Mouse (Mus musculus) Patski (cell line): ENCODE data around the gene D430042O09Rik. TPM values are rescaled to one million over a fixed set of nuclear protein-coding genes. Genes with fewer than 3 reads are reported as not detected.

Experiments used
- ATAC-seq: fragments of 100-300 bp; one replicate; pipeline ENCODE4 v1.8.0; 2021
- CTCF ChIA-PET: fragments of 350-600 bp; sonication (Branson Sonifier 250); formaldehyde crosslinking; loops from one replicate; lab custom pipeline; 2022; ENCODE audit warnings: inconsistent platforms; lab: Charles Lee
- POLR2A ChIA-PET: fragments of 350-600 bp; sonication (Branson Sonifier 250); formaldehyde crosslinking; loops from one replicate; lab custom pipeline; 2022; ENCODE audit warnings: antibody characterized with exemption, inconsistent platforms; lab: Charles Lee
- DNase-seq: peaks from one replicate; pipeline ENCODE4 v3.0.0-alpha.2; 2011; ENCODE audit warnings: low read depth, low spot score
- H3K27me3 ChIP-seq: fragments of 371-371 bp; one replicate; pipeline ENCODE4 v1.5.1; 2021
- CTCF ChIP-seq: fragments of 100-300 bp; IDR thresholded peaks from one replicate; pipeline ENCODE4 v1.5.1; 2021
- in situ Hi-C: fragments of 300-500 bp; cut with MboI; formaldehyde crosslinking; loops from 3 replicates; pipeline ENCODE4 v1.11.1; 2018; ENCODE audit warnings: low pct_unique_long_range_greater_than_20kb, mixed read lengths
- polyA plus RNA-seq: library from polyadenylated mRNA; unstranded; gene quantifications from one replicate; pipeline ENCODE4 v1.2.3, GENCODE M21; 2021

The D430042O09Rik gene
- polyA plus RNA-seq, 1 experiment from 2014 or later: 11.6 TPM

- CTCF ChIA-PET: interaction anchor here (1.6 kb wide), 1 partner anchor 9 kb away, joined by 9 read pairs; no protein-coding TSS in a partner anchor
- in situ Hi-C loops: no loop called here
- ATAC-seq (no peak), DNase-seq (no peak)
- no peak for TF ChIP-seq CTCF
- no peaks in the 10 kb centered on the region for H3K27me3 ChIP-seq
- POLR2A ChIA-PET: interaction anchor here (0.8 kb wide), 1 partner anchor 16 kb away, joined by 3 read pairs; no protein-coding TSS in a partner anchor
Measured at GRCm38 (mm10) chr7:125829121-125829666, 121.5 kb downstream of the D430042O09Rik start.

- ChIA-PET POLR2A (no interaction called here), CTCF (no interaction called here)
- in situ Hi-C loops: no loop called here
- DNase-seq (no peak), ATAC-seq (no peak)
- no peak for TF ChIP-seq CTCF
- H3K27me3 ChIP-seq: no peaks in the 10 kb centered on the region
Measured at GRCm38 (mm10) chr7:125832767-125833166, 125.1 kb downstream of the D430042O09Rik start.

- CTCF ChIA-PET: no interaction called here
- POLR2A ChIA-PET: no interaction called here
- no peak for TF ChIP-seq CTCF
- in situ Hi-C loops: no loop called here
- ATAC-seq: no peak
- H3K27me3 ChIP-seq: no peaks in the 10 kb centered on the region
- no peak for DNase-seq
Measured at GRCm38 (mm10) chr7:125833471-125833870, 125.8 kb downstream of the D430042O09Rik start.

GRCm38 (mm10) chr7:125838078-125838742 is 130.5 kb downstream of the D430042O09Rik start:
- ATAC-seq: no peak
- TF ChIP-seq CTCF: no peak
- in situ Hi-C loops: no loop called here
- ChIA-PET POLR2A (no interaction called here), CTCF (no interaction called here)
- no peak for DNase-seq
- no peaks in the 10 kb centered on the region for H3K27me3 ChIP-seq

GRCm38 (mm10) chr7:125845611-125846010 is 137.9 kb downstream of the D430042O09Rik start:
- DNase-seq (no peak), ATAC-seq (no peak)
- no peak for TF ChIP-seq CTCF
- ChIA-PET POLR2A (no interaction called here), CTCF (no interaction called here)
- in situ Hi-C loops: no loop called here
- H3K27me3 ChIP-seq: no peaks in the 10 kb centered on the region

- CTCF ChIA-PET: no interaction called here
- DNase-seq: no peak
- no peaks in the 10 kb centered on the region for H3K27me3 ChIP-seq
- TF ChIP-seq CTCF: no peak
- no peak for ATAC-seq
- in situ Hi-C loops: no loop called here
- POLR2A ChIA-PET: no interaction called here
Measured at GRCm38 (mm10) chr7:125846866-125847527, 139.3 kb downstream of the D430042O09Rik start.

GRCm38 (mm10) chr7:125847528-125847866 is 139.8 kb downstream of the D430042O09Rik start:
- in situ Hi-C loops: no loop called here
- ChIA-PET POLR2A (interaction anchor here (1.0 kb wide), 1 partner anchor 14 kb away, joined by 3 read pairs; no protein-coding TSS in a partner anchor), CTCF (interaction anchor here (0.9 kb wide), 1 partner anchor 78 kb away, joined by 3 read pairs; no protein-coding TSS in a partner anchor)
- DNase-seq (no peak), ATAC-seq (no peak)
- H3K27me3 ChIP-seq: no peaks in the 10 kb centered on the region
- no peak for TF ChIP-seq CTCF

- no peaks in the 10 kb centered on the region for H3K27me3 ChIP-seq
- in situ Hi-C loops: no loop called here
- ChIA-PET POLR2A (no interaction called here), CTCF (no interaction called here)
- TF ChIP-seq CTCF: no peak
- ATAC-seq (no peak), DNase-seq (no peak)
Measured at GRCm38 (mm10) chr7:125859564-125859963, 151.9 kb downstream of the D430042O09Rik start.

- no peak for ATAC-seq
- ChIA-PET CTCF (no interaction called here), POLR2A (interaction anchor here (0.6 to 1.3 kb wide), 2 partner anchors 12 to 332 kb away, joined by 3 read pairs; no protein-coding TSS in a partner anchor)
- TF ChIP-seq CTCF: no peak
- H3K27me3 ChIP-seq: no peaks in the 10 kb centered on the region
- in situ Hi-C loops: no loop called here
- no peak for DNase-seq
Measured at GRCm38 (mm10) chr7:125860421-125860820, 152.7 kb downstream of the D430042O09Rik start.

- in situ Hi-C loops: no loop called here
- CTCF ChIA-PET: no interaction called here
- no peak for ATAC-seq
- DNase-seq: no peak
- no peaks in the 10 kb centered on the region for H3K27me3 ChIP-seq
- no peak for TF ChIP-seq CTCF
- POLR2A ChIA-PET: no interaction called here
Measured at GRCm38 (mm10) chr7:125864026-125864425, 156.3 kb downstream of the D430042O09Rik start.

GRCm38 (mm10) chr7:125865234-125865633 is 157.5 kb downstream of the D430042O09Rik start:
- no peak for TF ChIP-seq CTCF
- no peak for ATAC-seq
- DNase-seq: no peak
- POLR2A ChIA-PET: no interaction called here
- in situ Hi-C loops: no loop called here
- no peaks in the 10 kb centered on the region for H3K27me3 ChIP-seq
- CTCF ChIA-PET: no interaction called here
